Mouse (Mus musculus) C2C12 (cell line): ENCODE data around the gene Gm9913.

Experiments
- CEBPB ChIP-seq: IDR thresholded peaks from one replicate; pipeline ENCODE4 v1.6.1; 2011; ENCODE audit warnings: low read depth, mild to moderate bottlenecking, control low read depth, moderate library complexity
- CTCF ChIP-seq: IDR thresholded peaks from one replicate; pipeline ENCODE4 v1.5.1; 2011; ENCODE audit not compliant: control insufficient read depth, insufficient read depth, insufficient read length
- FOSL1 ChIP-seq: IDR thresholded peaks from one replicate; pipeline ENCODE4 v1.8.0; 2011; ENCODE audit warnings: mild to moderate bottlenecking, low read length; ENCODE audit not compliant: poor library complexity, insufficient read depth, severe bottlenecking
- MAX ChIP-seq: IDR thresholded peaks from one replicate; pipeline ENCODE4 v1.6.1; 2011; ENCODE audit warnings: mild to moderate bottlenecking, control low read depth

DNA sequence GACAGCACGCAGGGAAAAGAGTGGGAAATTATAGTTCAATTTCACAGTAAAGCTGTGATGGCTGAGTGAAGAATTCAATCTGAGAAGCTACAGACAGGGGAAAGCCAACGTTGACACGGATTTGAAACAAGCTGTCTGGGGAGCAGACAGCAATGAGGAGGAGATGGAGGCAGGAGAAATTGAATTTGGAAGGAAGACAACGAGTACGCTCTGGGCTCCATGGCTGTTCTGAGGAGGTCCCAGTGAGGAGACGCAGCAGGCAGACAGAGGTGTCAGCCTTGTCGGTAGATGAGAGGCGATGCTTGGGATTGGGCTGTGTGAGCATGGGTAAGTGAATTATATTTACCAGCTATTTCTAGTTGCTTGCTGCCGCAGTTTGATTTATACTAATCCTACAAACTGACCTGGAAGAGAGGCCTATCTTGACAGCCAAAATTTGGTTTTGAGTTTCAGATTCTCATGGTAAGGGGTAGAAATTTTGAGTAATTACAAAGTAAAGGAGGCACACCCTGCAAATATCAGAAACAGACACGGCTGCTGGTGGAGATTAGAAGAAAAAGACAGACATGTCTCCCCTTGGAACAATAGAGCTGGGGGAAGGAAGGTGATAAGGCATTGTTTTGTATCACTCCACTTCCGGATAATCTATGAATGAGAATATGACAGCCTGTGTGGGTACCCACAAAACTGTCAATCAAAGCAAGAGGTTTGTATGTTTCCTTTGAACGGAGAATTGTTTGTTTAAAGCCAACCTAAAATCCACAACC lies 10.6 kb downstream of the Gm9913 start:
- TF ChIP-seq CTCF (no peak), FOSL1 (no peak), MAX (no peak), CEBPB (no peak)
